Mouse (Mus musculus) megakaryocyte, embryonic 14.5 days (primary cell): ENCODE results near the gene St6galnac6. TPM values are rescaled to one million over a fixed set of nuclear protein-coding genes. Genes with fewer than 3 reads are reported as not detected.

Experiments used
- H3K27me3 ChIP-seq: replicated peaks from 2 replicates; pipeline ENCODE3; 2012; ENCODE audit warnings: inconsistent platforms
- H3K36me3 ChIP-seq: replicated peaks from 2 replicates; pipeline ENCODE3; 2012; ENCODE audit warnings: low read length, inconsistent platforms, mixed read lengths
- H3K4me1 ChIP-seq: 2 replicates; pipeline ENCODE4 v1.6.1; 2012; ENCODE audit warnings: inconsistent platforms
- H3K4me3 ChIP-seq: replicated peaks from 2 replicates; pipeline ENCODE3; 2012; ENCODE audit warnings: moderate library complexity, mild to moderate bottlenecking, inconsistent platforms
- H3K9me3 ChIP-seq: 2 replicates; pipeline ENCODE4 v1.6.1; 2012; ENCODE audit warnings: inconsistent platforms
- FLI1 ChIP-seq: IDR thresholded peaks from 2 replicates; pipeline ENCODE4 v1.6.1; 2012; ENCODE audit warnings: low read length, inconsistent platforms, mixed read lengths
- GATA1 ChIP-seq: IDR thresholded peaks from 3 replicates; pipeline ENCODE4 v1.6.1; 2012; ENCODE audit warnings: mixed read lengths, low read length, inconsistent platforms, borderline replicate concordance
- polyA plus RNA-seq: library from polyadenylated mRNA; stranded (reverse); fragments of >175 nt; gene quantifications from 2 replicates; pipeline ENCODE4 v1.2.3, GENCODE M21; 2012; ENCODE audit warnings: low replicate concordance; ENCODE audit not compliant: insufficient read depth

Gene St6galnac6
- polyA plus RNA-seq, 1 experiment = 36.4 TPM

DNA sequence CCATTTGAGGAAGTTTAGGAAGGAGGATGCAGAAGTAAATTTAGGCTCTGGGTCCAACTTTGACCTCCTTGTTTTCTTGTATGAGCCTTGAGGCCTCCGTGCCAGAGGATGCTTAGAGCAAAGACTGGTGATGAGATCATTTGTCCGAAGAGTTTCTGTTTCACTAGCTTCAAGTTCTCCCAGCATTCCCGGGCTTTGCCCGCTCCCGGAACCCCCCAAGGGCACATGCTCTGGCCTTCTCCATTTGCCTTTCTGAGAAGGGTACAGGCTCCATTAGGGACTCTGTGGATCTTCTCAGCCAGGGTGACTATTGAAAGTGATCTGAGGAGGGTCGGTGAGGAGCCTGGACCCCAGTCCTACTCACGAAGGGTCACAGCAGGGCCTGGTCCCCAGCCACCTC lies 47.9 kb downstream of the St6galnac6 start:
- Histone ChIP-seq H3K36me3 (peaks cover 41% of the 10 kb centered on the region), H3K4me3 (peak overlapping the region; percentile 94)
- no peak for TF ChIP-seq FLI1

DNA sequence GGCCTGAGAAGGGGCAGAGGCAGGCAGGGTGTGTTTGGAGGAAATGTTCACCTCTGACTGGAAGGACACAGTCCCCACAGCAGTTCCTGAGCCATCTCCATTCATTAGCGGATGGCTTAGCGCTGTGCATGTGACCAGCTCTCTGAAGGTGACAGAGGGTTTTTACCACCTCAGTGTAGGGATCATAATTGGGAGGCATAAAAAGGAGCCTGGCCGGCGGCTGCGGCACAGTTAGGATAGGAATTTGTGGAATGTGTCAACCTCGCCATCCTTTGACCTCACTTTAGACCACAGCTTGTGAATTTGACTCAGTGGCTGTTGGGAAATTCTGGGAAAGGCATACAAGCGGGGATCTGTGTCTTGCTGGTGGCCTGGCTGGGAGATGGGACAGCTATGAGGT lies 54.3 kb downstream of the St6galnac6 start:
- Histone ChIP-seq H3K9me3 (no peaks in the 10 kb centered on the region), H3K27me3 (no peaks in the 10 kb centered on the region), H3K36me3 (peaks cover 91% of the 10 kb centered on the region), H3K4me1 (peaks cover 75% of the 10 kb centered on the region), H3K4me3 (no peak overlapping the region)
- no peak for TF ChIP-seq GATA1
- no peak for TF ChIP-seq FLI1

More for the DNA sequence above, 47.9 kb downstream of the St6galnac6 start:
- Histone ChIP-seq H3K4me1 (peaks cover 93% of the 10 kb centered on the region), H3K27me3 (no peaks in the 10 kb centered on the region), H3K9me3 (no peaks in the 10 kb centered on the region)

DNA sequence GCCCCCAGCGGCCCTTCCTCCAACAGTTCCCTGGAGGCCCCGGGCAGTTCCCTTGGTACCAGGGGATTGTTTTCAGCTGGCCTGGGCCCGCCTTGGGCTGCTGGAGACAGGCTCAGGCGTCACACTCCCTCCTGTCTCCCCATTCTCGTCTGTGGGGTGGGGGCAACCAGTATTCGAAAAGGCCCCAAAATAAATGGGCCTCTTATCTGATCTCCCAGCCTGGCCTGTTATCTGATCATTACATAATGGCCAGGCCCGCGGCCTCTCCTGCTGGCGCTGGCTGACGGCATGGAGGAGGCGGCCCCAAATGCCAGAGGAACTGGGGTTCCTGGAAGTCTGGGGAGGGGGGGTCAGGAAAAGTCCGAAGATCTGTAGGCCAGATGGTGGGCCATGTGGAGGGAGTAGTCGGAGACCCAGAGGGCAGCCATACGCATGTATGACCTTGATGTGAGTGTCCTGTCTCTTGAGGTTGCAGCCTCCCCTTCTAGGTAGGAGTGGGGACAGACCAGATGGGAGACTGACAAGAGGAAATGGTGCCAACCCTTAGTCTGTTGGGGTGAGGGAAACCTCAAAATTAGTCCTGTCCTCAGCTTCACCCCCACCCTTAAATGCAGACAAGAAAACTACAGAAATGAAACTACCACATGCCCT lies 55.4 kb downstream of the St6galnac6 start:
- peaks cover 93% of the 10 kb centered on the region for H3K36me3 ChIP-seq
- no peaks in the 10 kb centered on the region for H3K9me3 ChIP-seq
- peak overlapping the region; percentile 84 for H3K4me3 ChIP-seq
- peaks cover 78% of the 10 kb centered on the region for H3K4me1 ChIP-seq
- H3K27me3 ChIP-seq = no peaks in the 10 kb centered on the region
- TF ChIP-seq GATA1 (no peak), FLI1 (no peak)

DNA sequence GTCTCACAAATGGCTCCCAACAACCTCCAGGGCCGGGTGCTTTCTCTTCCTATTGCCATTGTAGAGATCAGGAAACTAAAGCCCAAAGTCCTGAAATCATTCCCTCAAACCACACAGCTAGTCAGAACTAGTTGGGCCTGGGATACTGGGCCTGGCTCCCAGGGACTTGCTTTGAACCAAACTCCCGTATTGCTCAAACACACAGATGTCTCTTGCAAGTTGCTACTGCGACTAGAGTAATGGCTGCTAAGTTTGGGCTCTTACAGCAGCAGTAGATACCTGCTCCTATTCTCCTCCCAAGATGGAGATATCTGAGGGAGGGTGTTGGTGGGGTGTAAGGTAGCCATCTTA lies 55.9 kb downstream of the St6galnac6 start:
- no peaks in the 10 kb centered on the region for H3K27me3 ChIP-seq
- peaks cover 93% of the 10 kb centered on the region for H3K36me3 ChIP-seq
- TF ChIP-seq GATA1 (no peak), FLI1 (no peak)
- H3K9me3 ChIP-seq = no peaks in the 10 kb centered on the region
- H3K4me1 ChIP-seq = peaks cover 79% of the 10 kb centered on the region
- H3K4me3 ChIP-seq = peak overlapping the region; percentile 84

- Histone ChIP-seq H3K4me1 (peaks cover 79% of the 10 kb centered on the region), H3K4me3 (no peak overlapping the region), H3K27me3 (no peaks in the 10 kb centered on the region)
These were observed 56.3 kb downstream of the St6galnac6 start for GRCm38 (mm10) chr2:32655826-32656225.

GRCm38 (mm10) chr2:32658873-32659272 lies 59.4 kb downstream of the St6galnac6 start:
- TF ChIP-seq FLI1 (no peak), GATA1 (no peak)
- H3K4me3 ChIP-seq = no peak overlapping the region
- peaks cover 90% of the 10 kb centered on the region for H3K36me3 ChIP-seq
- peaks cover 68% of the 10 kb centered on the region for H3K4me1 ChIP-seq
- no peaks in the 10 kb centered on the region for H3K9me3 ChIP-seq
- no peaks in the 10 kb centered on the region for H3K27me3 ChIP-seq

More at GRCm38 (mm10) chr2:32655826-32656225, 56.3 kb downstream of the St6galnac6 start:
- Histone ChIP-seq H3K36me3 (peaks cover 93% of the 10 kb centered on the region), H3K9me3 (no peaks in the 10 kb centered on the region)
- TF ChIP-seq FLI1 (no peak), GATA1 (no peak)

GRCm38 (mm10) chr2:32661509-32662107 lies 62.1 kb downstream of the St6galnac6 start:
- Histone ChIP-seq H3K4me1 (peaks cover 58% of the 10 kb centered on the region), H3K36me3 (peaks cover 92% of the 10 kb centered on the region), H3K4me3 (peak overlapping the region; percentile 73), H3K27me3 (no peaks in the 10 kb centered on the region), H3K9me3 (no peaks in the 10 kb centered on the region)
- TF ChIP-seq GATA1 = no peak
- no peak for TF ChIP-seq FLI1

DNA sequence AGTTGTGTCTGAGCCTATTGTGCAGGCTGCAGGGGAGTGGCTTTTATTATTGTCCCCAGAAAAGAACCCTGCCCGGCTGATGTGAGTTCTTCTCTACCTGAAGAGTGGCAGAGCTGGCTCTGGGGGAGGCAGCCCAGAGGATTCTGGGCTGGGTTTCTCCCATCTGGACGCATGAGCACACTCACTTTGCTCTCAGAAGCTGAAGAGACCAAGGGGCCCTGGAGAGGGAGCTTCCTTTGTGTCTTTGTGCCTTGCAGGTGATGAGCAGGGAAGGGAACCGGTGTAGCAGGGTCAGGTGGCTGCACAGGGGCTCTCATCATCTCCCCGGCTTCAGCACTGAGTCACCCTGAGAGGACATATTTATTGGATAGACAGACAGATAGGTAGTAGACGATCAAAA lies 62.8 kb downstream of the St6galnac6 start:
- no peak overlapping the region for H3K4me3 ChIP-seq
- H3K27me3 ChIP-seq = no peaks in the 10 kb centered on the region
- peaks cover 58% of the 10 kb centered on the region for H3K4me1 ChIP-seq
- H3K36me3 ChIP-seq = peaks cover 91% of the 10 kb centered on the region
- no peak for TF ChIP-seq GATA1
- no peak for TF ChIP-seq FLI1
- H3K9me3 ChIP-seq = no peaks in the 10 kb centered on the region

- Histone ChIP-seq H3K4me3 (peak overlapping the region; percentile 42), H3K36me3 (peaks cover 88% of the 10 kb centered on the region), H3K4me1 (peaks cover 48% of the 10 kb centered on the region), H3K9me3 (no peaks in the 10 kb centered on the region), H3K27me3 (no peaks in the 10 kb centered on the region)
- TF ChIP-seq GATA1 = no peak
- no peak for TF ChIP-seq FLI1
These were observed 65.8 kb downstream of the St6galnac6 start for GRCm38 (mm10) chr2:32665345-32665744.

DNA sequence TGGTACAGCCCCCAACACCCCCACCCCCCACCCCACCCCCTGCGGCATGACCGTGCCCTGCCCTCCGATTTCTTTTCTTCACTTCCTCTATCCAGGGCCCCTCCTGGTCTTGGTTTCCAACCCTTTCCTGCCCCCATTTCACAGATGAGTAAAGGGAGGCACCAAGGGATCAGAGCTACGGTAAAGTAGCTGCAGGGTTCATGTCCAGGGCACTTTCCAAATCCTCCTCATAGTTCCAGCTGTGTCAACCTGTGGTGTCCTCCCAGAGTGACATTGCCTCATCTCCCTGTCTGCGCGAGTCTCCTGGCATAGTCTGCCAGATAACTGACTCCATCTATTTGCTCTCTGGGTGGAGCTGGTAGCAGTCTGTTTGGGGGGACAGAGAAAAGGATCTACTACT lies 66.3 kb downstream of the St6galnac6 start:
- no peak for TF ChIP-seq FLI1
- no peak for TF ChIP-seq GATA1
- Histone ChIP-seq H3K9me3 (no peaks in the 10 kb centered on the region), H3K4me3 (no peak overlapping the region), H3K36me3 (peaks cover 88% of the 10 kb centered on the region), H3K27me3 (no peaks in the 10 kb centered on the region), H3K4me1 (peaks cover 45% of the 10 kb centered on the region)

- no peaks in the 10 kb centered on the region for H3K9me3 ChIP-seq
- no peaks in the 10 kb centered on the region for H3K27me3 ChIP-seq
- peaks cover 42% of the 10 kb centered on the region for H3K4me1 ChIP-seq
- peaks cover 90% of the 10 kb centered on the region for H3K36me3 ChIP-seq
- no peak for TF ChIP-seq FLI1
- TF ChIP-seq GATA1 = no peak
- no peak overlapping the region for H3K4me3 ChIP-seq
These were observed 68.3 kb downstream of the St6galnac6 start for GRCm38 (mm10) chr2:32667775-32668174.
